Mouse (Mus musculus) G1E (cell line): ENCODE results near the gene Tom1l2.

Experiments used
- CTCF ChIP-seq: IDR thresholded peaks from 2 replicates; pipeline ENCODE4 v1.5.1; 2012; ENCODE audit warnings: low read depth, low read length, inconsistent platforms, mixed read lengths
- GATA1 ChIP-seq: IDR thresholded peaks from 2 replicates; pipeline ENCODE4 v1.6.1; 2012; ENCODE audit warnings: borderline replicate concordance, low read length, inconsistent platforms, mixed read lengths
- POLR2AphosphoS5 ChIP-seq: IDR thresholded peaks from 2 replicates; pipeline ENCODE4 v1.6.1; 2012; ENCODE audit warnings: low read depth, low read length, inconsistent platforms; ENCODE audit not compliant: insufficient replicate concordance

DNA sequence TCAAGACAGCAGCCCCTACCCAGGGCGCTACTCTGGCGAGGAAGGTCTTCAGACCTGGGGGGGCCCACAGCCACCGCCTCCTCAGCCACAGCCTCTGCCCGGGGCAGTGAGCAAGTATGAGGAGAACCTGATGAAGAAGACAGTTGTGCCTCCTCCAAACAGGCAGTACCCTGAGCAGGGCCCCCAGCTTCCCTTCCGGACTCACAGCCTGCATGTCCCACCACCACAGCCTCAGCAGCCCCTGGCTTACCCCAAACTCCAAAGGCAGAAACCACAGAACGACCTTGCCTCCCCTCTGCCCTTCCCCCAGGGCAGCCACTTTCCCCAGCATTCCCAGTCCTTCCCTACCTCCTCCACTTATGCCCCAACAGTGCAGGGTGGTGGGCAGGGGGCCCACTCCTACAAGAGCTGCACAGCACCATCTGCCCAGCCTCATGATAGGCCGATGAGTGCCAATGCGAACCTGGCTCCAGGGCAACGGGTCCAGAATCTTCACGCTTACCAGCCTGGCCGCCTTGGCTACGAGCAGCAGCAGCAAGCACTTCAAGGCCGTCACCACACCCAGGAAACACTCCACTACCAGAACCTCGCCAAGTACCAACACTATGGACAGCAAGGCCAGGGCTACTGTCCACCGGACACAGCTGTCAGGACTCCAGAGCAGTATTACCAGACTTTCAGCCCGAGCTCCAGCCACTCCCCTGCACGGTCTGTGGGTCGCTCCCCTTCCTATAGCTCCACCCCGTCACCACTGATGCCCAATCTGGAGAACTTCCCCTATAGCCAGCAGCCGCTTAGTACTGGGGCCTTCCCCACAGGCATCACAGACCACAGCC, 167.1 kb downstream of the Tom1l2 start:
- TF ChIP-seq CTCF = no peak
- no peak for TF ChIP-seq GATA1
- TF ChIP-seq POLR2AphosphoS5 = no peak
